Mouse (Mus musculus) midbrain, postnatal 0 days (tissue): ENCODE results near the gene Palm. TPM values are rescaled to one million over a fixed set of nuclear protein-coding genes. Genes with fewer than 3 reads are reported as not detected.

ENCODE experiments used
- ATAC-seq: fragments of 200-750 bp; cut with Nextera tagmentation; 2 replicates; pipeline ENCODE4 v1.8.0; 2017; ENCODE audit warnings: moderate number of reproducible peaks, mild to moderate bottlenecking, moderate TSS enrichment, moderate library complexity; ENCODE audit not compliant: low FRiP score
- DNase-seq: peaks from one replicate; pipeline ENCODE4 v3.0.0-alpha.2; 2015; ENCODE audit warnings: low spot score
- H3K27ac ChIP-seq: fragments of 300-500 bp; sonication (generic); 2 replicates; pipeline ENCODE4 v1.5.1; 2014; ENCODE audit warnings: low read depth, mild to moderate bottlenecking, low read length, mixed read lengths
- H3K27me3 ChIP-seq: fragments of 300-500 bp; sonication (generic); 2 replicates; pipeline ENCODE4 v1.6.1; 2014; ENCODE audit warnings: low read length, control low read depth, mixed read lengths; ENCODE audit not compliant: insufficient read depth
- H3K36me3 ChIP-seq: fragments of 300-500 bp; sonication (generic); 2 replicates; pipeline ENCODE4 v1.6.1; 2014; ENCODE audit warnings: low read length, control low read depth, mixed read lengths; ENCODE audit not compliant: insufficient read depth
- H3K4me1 ChIP-seq: fragments of 300-500 bp; sonication (generic); 2 replicates; pipeline ENCODE4 v1.6.1; 2014; ENCODE audit warnings: mild to moderate bottlenecking, control low read depth, antibody characterized with exemption, low read length, mixed read lengths; ENCODE audit not compliant: insufficient read depth
- H3K4me2 ChIP-seq: fragments of 300-500 bp; sonication (generic); 2 replicates; pipeline ENCODE4 v1.6.1; 2014; ENCODE audit warnings: low read depth, mild to moderate bottlenecking, low read length, mixed read lengths; ENCODE audit not compliant: poor library complexity, severe bottlenecking
- H3K4me3 ChIP-seq: fragments of 300-500 bp; sonication (generic); 2 replicates; pipeline ENCODE4 v1.5.1; 2014; ENCODE audit warnings: low read depth, mild to moderate bottlenecking, low read length, moderate library complexity
- H3K9ac ChIP-seq: fragments of 300-500 bp; sonication (generic); replicated peaks from 2 replicates; pipeline ENCODE4 v1.6.1; 2014; ENCODE audit warnings: mild to moderate bottlenecking, low read length, moderate library complexity, mixed read lengths; ENCODE audit not compliant: poor library complexity, severe bottlenecking
- H3K9me3 ChIP-seq: fragments of 300-500 bp; sonication (generic); 2 replicates; pipeline ENCODE4 v1.6.1; 2016; ENCODE audit warnings: low read length, control low read depth
- CTCF ChIP-seq: IDR thresholded peaks from 2 replicates; pipeline ENCODE4 v1.5.1; 2016; ENCODE audit warnings: antibody characterized with exemption, mild to moderate bottlenecking
- WGBS: fragments of 180-500 bp; shearing (Covaris S2); extraction: QIAGEN DNeasy Blood & Tissue Kit; methylation state at CpG from one replicate; pipeline ENCODE4 v1.1.7; 2014; 5-methylcytosine and 5-hydroxymethylcytosine counted together
- polyA plus RNA-seq: library from polyadenylated mRNA; unstranded; fragments of >200 nt; fragmentation: Nextera tagmentation; extraction: Ambion mirVana; gene quantifications from 2 replicates; pipeline ENCODE4 v1.2.1, GENCODE M21; 2015
- total RNA-seq: library from RNA; depleted of rRNA; stranded (reverse); fragments of >200 nt; gene quantifications from 2 replicates; pipeline ENCODE4 v1.2.3, GENCODE M21; 2014; rRNA removed

The Palm gene
- 161 and 165 TPM in 2 replicates for total RNA-seq
- polyA plus RNA-seq = 302 and 308 TPM in 2 replicates

- peak; percentile 79 for DNase-seq
- Histone ChIP-seq H3K4me2 (peak within 1 kb of the TSS; percentile 80), H3K9me3 (no peaks in the 10 kb centered on the region), H3K27me3 (no peaks in the 10 kb centered on the region), H3K4me1 (peaks cover 14% of the 10 kb centered on the region; the same call in 1 of the 2 replicates), H3K27ac (peak within 1 kb of the TSS; percentile 87), H3K9ac (peak within 1 kb of the TSS; percentile 98), H3K36me3 (no peaks in the 10 kb centered on the region), H3K4me3 (peak within 1 kb of the TSS; percentile 96)
- ATAC-seq = peak; percentile 66
- 8% methylated on average over 37 of the region's 51 CpGs for WGBS
- TF ChIP-seq CTCF = peak; percentile 82
These were observed at the start of gene Palm for GRCm38 (mm10) chr10:79793051-79793737. Gene Palm (plus strand): TSS chr10:79793572.

- no peak overlapping the region for H3K27ac ChIP-seq
- no peaks in the 10 kb centered on the region for H3K27me3 ChIP-seq
- peaks cover 15% of the 10 kb centered on the region for H3K9me3 ChIP-seq
- no peaks in the 10 kb centered on the region for H3K4me1 ChIP-seq
- DNase-seq = no peak
- no peak overlapping the region for H3K4me3 ChIP-seq
- no peak overlapping the region for H3K4me2 ChIP-seq
- peaks cover 51% of the 10 kb centered on the region for H3K36me3 ChIP-seq
- 95% methylated on average over 15 of the region's 15 CpGs for WGBS
- H3K9ac ChIP-seq = no peak overlapping the region
- ATAC-seq = no peak
- no peak for TF ChIP-seq CTCF
These were observed 49.6 kb upstream of the Palm start for GRCm38 (mm10) chr10:79743650-79744365.

DNA sequence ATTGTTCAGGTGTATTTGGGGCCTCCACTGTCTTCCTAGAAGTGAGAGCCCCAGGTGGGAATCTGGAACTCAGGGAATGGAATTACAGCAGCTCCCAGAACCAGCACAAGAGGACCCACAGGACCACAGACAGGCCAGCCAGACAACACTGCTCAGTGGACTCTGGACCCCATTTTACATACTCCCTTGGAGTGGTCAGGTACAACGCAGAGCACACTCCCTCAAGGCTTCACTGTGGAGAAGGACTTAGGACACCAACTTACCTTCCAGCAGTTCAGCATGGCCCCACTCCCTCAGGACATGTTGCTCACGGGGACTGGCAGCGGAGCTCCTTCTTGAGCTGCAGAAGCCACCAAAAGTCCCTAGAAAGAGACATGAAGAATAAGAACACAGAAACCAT lies 48.0 kb upstream of the Palm start:
- Histone ChIP-seq H3K4me1 (no peaks in the 10 kb centered on the region), H3K27me3 (no peaks in the 10 kb centered on the region), H3K4me2 (peak overlapping the region; percentile 68), H3K9me3 (no peaks in the 10 kb centered on the region), H3K9ac (no peak overlapping the region), H3K27ac (no peak overlapping the region), H3K4me3 (0 out of 2 replicates have a peak overlapping the region, but pooled peaks have one; percentile 62), H3K36me3 (peaks cover 35% of the 10 kb centered on the region)
- DNase-seq = no peak
- TF ChIP-seq CTCF = no peak
- WGBS = 87% methylated on average over 3 of the region's 3 CpGs
- ATAC-seq = no peak

DNA sequence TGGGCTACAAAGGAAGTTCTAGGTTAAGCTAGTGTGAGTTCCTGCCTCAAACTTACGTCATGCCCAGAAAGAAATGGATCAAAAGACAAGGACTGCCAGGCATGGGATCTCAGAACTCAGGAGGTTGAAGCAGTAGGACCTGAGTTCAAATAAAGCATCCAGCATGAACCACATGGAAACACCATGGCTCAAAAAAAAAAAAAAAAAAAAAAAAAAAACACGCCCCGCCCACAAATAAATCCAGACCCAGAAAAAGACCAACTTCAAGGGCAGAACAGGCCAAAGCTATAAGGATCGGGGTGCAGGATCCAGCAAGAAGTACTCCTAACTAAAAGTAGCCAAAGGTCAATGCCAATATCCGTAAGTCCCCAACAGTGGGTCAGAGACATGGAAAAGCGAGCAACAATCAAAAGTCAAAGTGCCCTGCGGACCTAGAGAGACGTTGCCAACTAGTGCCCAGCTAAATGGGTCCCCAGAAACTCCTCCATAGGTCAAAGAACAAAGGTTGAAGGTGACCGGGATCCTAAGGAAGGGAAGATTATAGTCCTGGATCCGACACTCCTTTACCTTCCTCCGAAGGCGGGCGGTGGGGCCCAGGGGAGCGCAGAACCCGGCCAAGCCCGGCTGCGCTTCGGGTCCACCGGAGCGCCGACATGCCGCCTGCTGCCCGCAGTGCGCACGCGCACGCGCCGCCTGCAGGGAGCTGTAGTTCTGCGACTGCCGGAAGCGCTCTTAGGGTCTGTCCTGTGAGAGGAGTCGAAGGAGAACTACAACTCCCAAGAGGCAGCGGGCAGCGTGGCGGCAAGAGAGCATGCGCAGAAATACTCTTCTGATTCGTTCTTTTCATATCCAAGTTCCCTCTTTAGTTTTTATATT lies 47.2 kb upstream of the Palm start, which contains the start of gene Polrmt:
Gene Polrmt (minus strand): TSS at position 684 of the 876 bp plus-strand sequence.
- Histone ChIP-seq H3K9me3 (no peaks in the 10 kb centered on the region), H3K27ac (peak within 1 kb of the TSS; percentile 32; the same call in 1 of the 2 replicates), H3K27me3 (no peaks in the 10 kb centered on the region), H3K4me2 (peak within 1 kb of the TSS; percentile 68), H3K4me1 (no peaks in the 10 kb centered on the region), H3K4me3 (peak within 1 kb of the TSS; percentile 62), H3K36me3 (peaks cover 28% of the 10 kb centered on the region), H3K9ac (no peak within 1 kb of the TSS; the same call in 1 of the 2 replicates)
- peak; percentile 69 for TF ChIP-seq CTCF
- WGBS = 2% methylated on average over 37 of the region's 38 CpGs
- DNase-seq (peak; percentile 99), ATAC-seq (peak; percentile 95)

- peak; percentile 31; the same call in 1 of the 2 replicates for ATAC-seq
- Histone ChIP-seq H3K9ac (no peak overlapping the region), H3K4me3 (peak overlapping the region; percentile 15; the same call in 1 of the 2 replicates), H3K27ac (no peak overlapping the region), H3K9me3 (no peaks in the 10 kb centered on the region), H3K36me3 (peaks cover 22% of the 10 kb centered on the region), H3K4me2 (peak overlapping the region; percentile 68), H3K27me3 (no peaks in the 10 kb centered on the region), H3K4me1 (no peaks in the 10 kb centered on the region)
- TF ChIP-seq CTCF = no peak
- WGBS = 29% methylated on average over 6 of the region's 6 CpGs
- DNase-seq = no peak
These were observed 46.6 kb upstream of the Palm start for GRCm38 (mm10) chr10:79746774-79747151.
